Mouse (Mus musculus) myocyte (in vitro differentiated cells): ENCODE measurements at regions not wholly inside any gene's neighbourhood (a gene's known extent, or its start where the extent isn't known, plus 50 kb on each side); places are given as distances from the start of the nearest gene placed in this dataset.

Source experiments
- H3K27me3 ChIP-seq: one replicate; pipeline ENCODE4 v1.6.1; 2011; ENCODE audit not compliant: control insufficient read depth, insufficient read depth, insufficient read length
- H3K36me3 ChIP-seq: one replicate; pipeline ENCODE4 v1.6.1; 2011; ENCODE audit not compliant: control insufficient read depth, insufficient read depth
- H3K4me2 ChIP-seq: one replicate; pipeline ENCODE4 v1.6.1; 2011; ENCODE audit warnings: low read depth, control low read depth
- H3K4me3 ChIP-seq: one replicate; pipeline ENCODE4 v1.5.1; 2011; ENCODE audit warnings: mild to moderate bottlenecking, control low read depth, moderate library complexity
- H3K79me2 ChIP-seq: one replicate; pipeline ENCODE4 v1.6.1; 2011; ENCODE audit not compliant: control insufficient read depth, insufficient read depth
- H3ac ChIP-seq: one replicate; pipeline ENCODE4 v1.6.1; 2011; ENCODE audit not compliant: control insufficient read depth, insufficient read length
- CEBPB ChIP-seq: IDR thresholded peaks from 2 replicates; pipeline ENCODE4 v1.6.1; 2011; ENCODE audit warnings: mild to moderate bottlenecking, moderate library complexity; ENCODE audit not compliant: poor library complexity, insufficient read depth, severe bottlenecking
- E2F4 ChIP-seq: IDR thresholded peaks from one replicate; pipeline ENCODE4 v1.6.1; 2011; ENCODE audit warnings: mild to moderate bottlenecking, control low read depth, moderate library complexity; ENCODE audit not compliant: insufficient read depth
- MAX ChIP-seq: IDR thresholded peaks from one replicate; pipeline ENCODE4 v1.6.1; 2011; ENCODE audit warnings: low read depth, mild to moderate bottlenecking, control low read depth
- MYOD1 ChIP-seq, 3 experiments: IDR thresholded peaks; one replicate each; pipeline ENCODE4 v1.6.1; 2011; ENCODE audit warnings: control low read depth in 2 of 3, low read depth in 2 of 3, mild to moderate bottlenecking in 2 of 3, moderate library complexity in 1 of 3; ENCODE audit not compliant: insufficient read length in 2 of 3, control insufficient read depth in 1 of 3
- MYOG ChIP-seq, 3 experiments: IDR thresholded peaks; one replicate each; pipeline ENCODE4 v1.6.1; 2011; ENCODE audit warnings: control low read depth in 2 of 3, low read depth in 2 of 3, mild to moderate bottlenecking in 2 of 3; ENCODE audit not compliant: insufficient read length in 2 of 3, control insufficient read depth in 1 of 3, insufficient read depth in 1 of 3
- POLR2A ChIP-seq: IDR thresholded peaks from one replicate; pipeline ENCODE4 v1.6.1; 2011; ENCODE audit warnings: low read depth, mild to moderate bottlenecking, control low read depth, moderate library complexity; ENCODE audit not compliant: insufficient read length
- POLR2AphosphoS2 ChIP-seq: IDR thresholded peaks from one replicate; pipeline ENCODE4 v1.6.1; 2011; ENCODE audit warnings: low read depth, control low read depth; ENCODE audit not compliant: insufficient read length
- REST ChIP-seq: IDR thresholded peaks from one replicate; pipeline ENCODE4 v1.6.1; 2011; ENCODE audit warnings: mild to moderate bottlenecking, control low read depth, moderate library complexity; ENCODE audit not compliant: insufficient read depth, insufficient read length
- SRF ChIP-seq: IDR thresholded peaks from one replicate; pipeline ENCODE4 v1.6.1; 2011; ENCODE audit warnings: low read depth; ENCODE audit not compliant: control insufficient read depth, insufficient read length
- TCF12 ChIP-seq: IDR thresholded peaks from one replicate; pipeline ENCODE4 v1.6.1; 2011; ENCODE audit warnings: mild to moderate bottlenecking, control low read depth; ENCODE audit not compliant: poor library complexity, insufficient read depth, severe bottlenecking
- TCF3 ChIP-seq: IDR thresholded peaks from one replicate; pipeline ENCODE4 v1.6.1; 2011; ENCODE audit warnings: low read depth, control low read depth; ENCODE audit not compliant: insufficient read length
- USF1 ChIP-seq: IDR thresholded peaks from one replicate; pipeline ENCODE4 v1.6.1; 2011; ENCODE audit warnings: low read depth, mild to moderate bottlenecking, control low read depth, moderate library complexity

- Histone ChIP-seq H3K36me3 (no peaks in the 10 kb centered on the region), H3K79me2 (no peaks in the 10 kb centered on the region), H3K27me3 (no peaks in the 10 kb centered on the region), H3ac (no peak overlapping the region), H3K4me3 (no peak overlapping the region), H3K4me2 (no peak overlapping the region)
- no peak for TF ChIP-seq REST
- no peak for TF ChIP-seq TCF3
- TF ChIP-seq CEBPB: no peak
- TF ChIP-seq POLR2A: no peak
- no peak for TF ChIP-seq E2F4
- TF ChIP-seq MYOG (IDR thresholded peaks at IDR 0.05; ENCODE audit: control insufficient read depth in 1 of 3, insufficient read depth in 1 of 3, insufficient read length in 2 of 3, low read depth in 2 of 3): no peak
- no peak for TF ChIP-seq SRF
- no peak for TF ChIP-seq USF1
- no peak for TF ChIP-seq MAX
- no peak for TF ChIP-seq MYOD1 (IDR thresholded peaks at IDR 0.05; ENCODE audit: control insufficient read depth in 1 of 3, insufficient read length in 2 of 3, low read depth in 2 of 3)
- no peak for TF ChIP-seq POLR2AphosphoS2
- no peak for TF ChIP-seq TCF12
Observed at GRCm38 (mm10) chr14:80128181-80128580, 144.3 kb downstream of the Olfm4 start.

GRCm38 (mm10) chr14:80137541-80137940, 153.7 kb downstream of the Olfm4 start:
- H3K27me3 ChIP-seq: no peaks in the 10 kb centered on the region
- no peaks in the 10 kb centered on the region for H3K79me2 ChIP-seq
- H3K36me3 ChIP-seq: no peaks in the 10 kb centered on the region
- TF ChIP-seq E2F4 (no peak), MAX (no peak), REST (no peak), MYOD1 (IDR thresholded peaks at IDR 0.05; ENCODE audit: control insufficient read depth in 1 of 3, insufficient read length in 2 of 3, low read depth in 2 of 3) (no peak)
- H3K4me2 ChIP-seq: no peak overlapping the region
- H3K4me3 ChIP-seq: no peak overlapping the region
- H3ac ChIP-seq: no peak overlapping the region

- H3K36me3 ChIP-seq: no peaks in the 10 kb centered on the region
- H3K4me2 ChIP-seq: no peak overlapping the region
- H3K79me2 ChIP-seq: no peaks in the 10 kb centered on the region
- no peak overlapping the region for H3K4me3 ChIP-seq
- TF ChIP-seq MYOD1 (IDR thresholded peaks at IDR 0.05; ENCODE audit: control insufficient read depth in 1 of 3, insufficient read length in 2 of 3, low read depth in 2 of 3) (no peak), POLR2A (no peak), POLR2AphosphoS2 (no peak), USF1 (no peak), CEBPB (no peak), TCF3 (no peak), TCF12 (no peak), MYOG (IDR thresholded peaks at IDR 0.05; ENCODE audit: control insufficient read depth in 1 of 3, insufficient read depth in 1 of 3, insufficient read length in 2 of 3, low read depth in 2 of 3) (no peak), E2F4 (no peak), MAX (no peak), REST (no peak), SRF (no peak)
- H3ac ChIP-seq: no peak overlapping the region
- H3K27me3 ChIP-seq: no peaks in the 10 kb centered on the region
Observed at GRCm38 (mm10) chr14:80138991-80139791, 155.3 kb downstream of the Olfm4 start.

- Histone ChIP-seq H3K4me2 (no peak overlapping the region), H3K36me3 (no peaks in the 10 kb centered on the region), H3K27me3 (no peaks in the 10 kb centered on the region), H3ac (no peak overlapping the region), H3K4me3 (no peak overlapping the region), H3K79me2 (no peaks in the 10 kb centered on the region)
- peak; percentile 58 for TF ChIP-seq REST
- no peak for TF ChIP-seq MYOD1 (IDR thresholded peaks at IDR 0.05; ENCODE audit: control insufficient read depth in 1 of 3, insufficient read length in 2 of 3, low read depth in 2 of 3)
Observed at GRCm38 (mm10) chr14:80157002-80157401, 173.1 kb downstream of the Olfm4 start.

- H3K79me2 ChIP-seq: no peaks in the 10 kb centered on the region
- H3K4me2 ChIP-seq: no peak overlapping the region
- H3K27me3 ChIP-seq: no peaks in the 10 kb centered on the region
- TF ChIP-seq MYOG (IDR thresholded peaks at IDR 0.05; ENCODE audit: control insufficient read depth in 1 of 3, insufficient read depth in 1 of 3, insufficient read length in 2 of 3, low read depth in 2 of 3): no peak
- no peak for TF ChIP-seq E2F4
- no peak for TF ChIP-seq USF1
- TF ChIP-seq MAX: no peak
- TF ChIP-seq POLR2A: no peak
- TF ChIP-seq POLR2AphosphoS2: no peak
- TF ChIP-seq TCF12: no peak
- no peak for TF ChIP-seq MYOD1 (IDR thresholded peaks at IDR 0.05; ENCODE audit: control insufficient read depth in 1 of 3, insufficient read length in 2 of 3, low read depth in 2 of 3)
- TF ChIP-seq TCF3: no peak
- no peak for TF ChIP-seq REST
- TF ChIP-seq CEBPB: no peak
- no peak for TF ChIP-seq SRF
- no peak overlapping the region for H3K4me3 ChIP-seq
- no peaks in the 10 kb centered on the region for H3K36me3 ChIP-seq
- no peak overlapping the region for H3ac ChIP-seq
Observed at GRCm38 (mm10) chr14:80169211-80169610, 185.3 kb downstream of the Olfm4 start.
